Mouse (Mus musculus) olfactory bulb, adult 2 months (tissue): Measurements from ENCODE around the gene Ttc23.

ENCODE experiments used
- CTCF ChIP-seq: fragments of 200-500 bp; IDR thresholded peaks from 2 replicates; pipeline ENCODE4 v1.5.1; 2012; ENCODE audit warnings: low read depth, mild to moderate bottlenecking, low read length, moderate library complexity; ENCODE audit not compliant: insufficient read depth
- POLR2A ChIP-seq: fragments of 200-500 bp; IDR thresholded peaks from 2 replicates; pipeline ENCODE4 v1.6.1; 2012; ENCODE audit warnings: mild to moderate bottlenecking, low read depth, low read length, moderate library complexity; ENCODE audit not compliant: insufficient read depth

DNA sequence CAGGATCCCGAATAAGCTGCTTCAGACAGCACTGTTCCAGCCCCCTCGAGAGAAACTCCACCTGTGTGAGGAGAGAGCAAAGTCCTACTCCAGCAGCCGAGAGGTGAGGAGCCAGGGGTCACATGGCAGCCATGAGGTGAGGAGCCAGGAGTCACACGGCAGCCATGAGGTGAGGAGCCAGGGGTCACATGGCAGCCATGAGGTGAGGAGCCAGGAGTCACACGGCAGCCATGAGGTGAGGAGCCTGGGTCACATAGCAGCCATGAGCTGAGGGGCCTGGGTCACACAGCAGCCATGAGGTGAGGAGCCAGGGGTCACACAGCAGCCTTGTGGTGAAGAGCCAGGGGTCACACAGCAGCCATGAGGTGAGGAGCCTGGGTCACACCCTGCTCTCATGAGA is 15.2 kb downstream of the Ttc23 start:
- TF ChIP-seq POLR2A, result no peak
- no peak for TF ChIP-seq CTCF
